Mouse (Mus musculus): ENCODE measurements around the gene Lexm. TPM values are rescaled to one million over a fixed set of nuclear protein-coding genes. Genes with fewer than 3 reads are reported as not detected.

The Lexm gene
- polyA plus RNA-seq, 1 experiment from 2014 or later, result not detected

DNA sequence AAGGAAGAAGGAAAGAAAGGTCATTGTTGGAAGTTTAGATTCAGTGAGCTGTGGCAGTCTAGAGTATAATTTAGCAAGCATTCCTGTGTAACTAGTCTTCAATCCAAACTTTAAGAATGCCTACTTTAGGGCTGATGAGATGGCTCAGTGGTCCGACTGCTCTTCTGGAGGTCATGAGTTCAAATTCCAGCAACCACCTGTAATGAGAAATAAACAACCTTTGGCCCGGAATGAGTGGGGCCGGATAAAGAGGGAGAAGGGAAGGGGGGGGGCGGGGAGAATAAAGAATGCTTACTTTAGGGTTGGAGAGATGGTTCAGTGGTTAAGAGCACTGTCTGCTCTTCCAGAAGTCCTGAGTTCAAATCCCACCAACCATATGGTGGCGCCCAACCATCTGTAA, 59.8 kb downstream of the Lexm start:
- no peak overlapping the region for H3K4me3 ChIP-seq (replicated peaks)
- no peaks in the 10 kb centered on the region for H3K36me3 ChIP-seq
- no peaks in the 10 kb centered on the region for H3K9me3 ChIP-seq
- H3K9ac ChIP-seq, result no peak overlapping the region
- WGBS, result 64% methylated on average over 5 of the region's 5 CpGs
- H3K27ac ChIP-seq, result no peak overlapping the region
- H3K4me2 ChIP-seq, result no peak overlapping the region
- H3K4me1 ChIP-seq, result peaks cover 14% of the 10 kb centered on the region
- no peak for ATAC-seq (ENCODE audit: insufficient read depth, low FRiP score, low read depth)
- no peaks in the 10 kb centered on the region for H3K27me3 ChIP-seq (replicated peaks)

DNA sequence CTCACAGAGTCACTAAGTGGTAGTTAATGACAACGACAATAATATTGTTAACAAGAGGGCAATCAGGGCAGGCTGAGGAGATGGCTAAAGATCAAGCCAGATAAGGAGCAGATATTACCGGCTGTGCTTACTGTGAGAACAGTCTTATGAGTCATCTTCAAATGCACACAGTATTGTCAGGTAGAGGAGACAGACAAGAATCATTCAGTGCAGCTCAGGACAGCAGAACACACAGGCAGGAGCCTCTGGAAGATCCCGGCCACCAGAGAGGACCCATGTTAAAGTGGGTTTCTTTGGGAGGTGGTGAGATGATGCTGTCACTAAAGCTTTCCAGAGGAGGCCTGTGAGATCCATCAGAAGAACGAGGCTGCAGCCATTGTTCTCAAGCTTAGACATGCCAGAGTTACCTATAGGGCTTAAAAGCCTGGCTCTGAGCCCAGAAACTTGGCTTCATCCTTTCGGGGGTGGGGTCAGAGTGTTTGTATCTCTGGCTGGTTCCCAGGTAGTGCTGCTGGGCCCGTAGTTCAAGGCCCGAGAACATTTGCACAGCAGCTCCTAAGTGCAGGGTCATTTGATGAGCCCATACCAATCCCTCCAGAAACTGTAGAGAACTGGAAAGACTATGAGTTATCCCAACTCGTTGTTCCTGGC, 66.4 kb downstream of the Lexm start:
- no peak for ATAC-seq (ENCODE audit: insufficient read depth, low FRiP score, low read depth)
- Histone ChIP-seq H3K36me3 (no peaks in the 10 kb centered on the region), H3K4me2 (no peak overlapping the region), H3K9me3 (no peaks in the 10 kb centered on the region), H3K4me3 (replicated peaks) (no peak overlapping the region), H3K27me3 (replicated peaks) (no peaks in the 10 kb centered on the region), H3K9ac (no peak overlapping the region), H3K4me1 (no peaks in the 10 kb centered on the region), H3K27ac (0 out of 2 replicates have a peak overlapping the region, but pooled peaks have one; percentile 22)
- WGBS, result 56% methylated on average over 8 of the region's 8 CpGs

DNA sequence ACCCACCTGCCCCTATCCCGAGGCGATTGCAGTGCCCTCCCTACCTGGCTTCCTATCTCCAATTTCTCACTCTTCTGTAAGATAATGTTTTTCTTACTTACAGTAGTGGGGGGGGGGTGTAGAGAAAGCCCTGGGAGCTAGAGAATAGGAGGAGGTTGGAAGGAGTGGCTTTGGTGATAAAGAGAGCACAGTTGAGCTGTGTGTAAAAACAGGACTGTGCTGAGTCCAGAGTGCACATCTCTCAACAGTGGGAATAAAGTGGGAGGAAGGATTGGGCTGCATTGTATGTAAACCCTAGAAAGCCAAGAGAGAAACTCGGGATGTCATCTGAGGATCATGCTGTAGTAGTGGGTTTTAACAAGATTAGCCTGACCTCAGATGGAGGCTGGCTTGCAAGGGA, 68.9 kb downstream of the Lexm start:
- Histone ChIP-seq H3K36me3 (no peaks in the 10 kb centered on the region), H3K27ac (no peak overlapping the region), H3K9ac (no peak overlapping the region), H3K4me1 (no peaks in the 10 kb centered on the region), H3K4me3 (replicated peaks) (no peak overlapping the region), H3K9me3 (no peaks in the 10 kb centered on the region), H3K4me2 (no peak overlapping the region), H3K27me3 (replicated peaks) (no peaks in the 10 kb centered on the region)
- no peak for ATAC-seq (ENCODE audit: insufficient read depth, low FRiP score, low read depth)
- 69% methylated on average over 3 of the region's 3 CpGs for WGBS

DNA sequence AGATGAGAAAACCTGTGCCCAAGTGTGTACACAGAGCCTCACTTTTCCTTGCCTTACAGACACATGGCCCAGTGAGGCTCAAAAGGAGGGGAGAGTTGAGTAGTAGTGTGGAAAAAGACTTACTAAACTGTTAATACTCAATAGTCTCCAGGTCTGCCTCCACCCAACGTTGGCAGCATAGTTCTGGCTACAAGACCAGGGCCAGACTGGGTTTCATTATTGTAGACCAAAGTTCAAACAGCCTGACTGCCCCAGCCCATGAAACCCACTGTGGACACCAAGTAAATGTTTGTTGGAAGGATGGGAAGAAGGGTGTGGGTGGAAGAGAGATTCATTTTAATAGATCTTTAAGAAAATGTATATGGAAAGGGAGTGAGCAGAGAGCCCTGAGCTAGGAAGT, 70.1 kb downstream of the Lexm start:
- Histone ChIP-seq H3K27me3 (replicated peaks) (no peaks in the 10 kb centered on the region), H3K4me2 (no peak overlapping the region), H3K27ac (no peak overlapping the region), H3K4me1 (no peaks in the 10 kb centered on the region), H3K4me3 (replicated peaks) (no peak overlapping the region), H3K36me3 (no peaks in the 10 kb centered on the region), H3K9me3 (no peaks in the 10 kb centered on the region), H3K9ac (no peak overlapping the region)
- 59% methylated on average over 1 of the region's 1 CpGs for WGBS
- no peak for ATAC-seq (ENCODE audit: insufficient read depth, low FRiP score, low read depth)

DNA sequence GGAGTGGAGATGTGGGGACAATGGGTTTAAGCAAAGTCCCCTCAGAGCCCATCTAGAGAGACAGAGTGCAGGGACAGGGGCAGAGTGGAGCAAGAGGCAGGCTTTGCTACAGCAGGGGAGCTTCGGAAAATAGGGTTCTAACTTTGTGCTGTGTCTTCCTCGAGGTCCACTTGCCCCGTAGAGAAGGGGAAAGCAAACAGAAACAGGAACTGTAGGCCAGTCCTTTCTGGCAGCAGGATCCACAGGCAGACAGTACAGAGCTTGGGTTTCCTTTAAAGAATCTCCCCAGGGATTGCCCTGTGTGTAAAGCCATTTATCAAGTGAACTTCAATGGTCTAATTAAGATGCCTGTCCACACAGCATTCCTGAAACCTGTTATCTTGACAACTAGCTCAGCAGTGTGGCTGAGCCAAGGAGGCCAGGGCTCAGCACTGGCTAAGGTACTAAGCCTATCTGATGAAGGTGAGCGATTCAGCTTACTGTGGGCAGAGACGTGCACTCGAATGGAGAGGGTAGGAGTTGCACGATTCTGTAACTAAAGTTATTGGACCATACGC, 71.1 kb downstream of the Lexm start:
- no peak overlapping the region for H3K27ac ChIP-seq
- no peaks in the 10 kb centered on the region for H3K4me1 ChIP-seq
- no peak; the same call in 1 of the 2 replicates for ATAC-seq (ENCODE audit: insufficient read depth, low FRiP score, low read depth)
- H3K9ac ChIP-seq, result no peak overlapping the region
- no peak overlapping the region for H3K4me3 ChIP-seq (replicated peaks)
- no peaks in the 10 kb centered on the region for H3K9me3 ChIP-seq
- H3K4me2 ChIP-seq, result no peak overlapping the region
- H3K36me3 ChIP-seq, result no peaks in the 10 kb centered on the region
- H3K27me3 ChIP-seq (replicated peaks), result no peaks in the 10 kb centered on the region
- WGBS, result 40% methylated on average over 8 of the region's 8 CpGs

DNA sequence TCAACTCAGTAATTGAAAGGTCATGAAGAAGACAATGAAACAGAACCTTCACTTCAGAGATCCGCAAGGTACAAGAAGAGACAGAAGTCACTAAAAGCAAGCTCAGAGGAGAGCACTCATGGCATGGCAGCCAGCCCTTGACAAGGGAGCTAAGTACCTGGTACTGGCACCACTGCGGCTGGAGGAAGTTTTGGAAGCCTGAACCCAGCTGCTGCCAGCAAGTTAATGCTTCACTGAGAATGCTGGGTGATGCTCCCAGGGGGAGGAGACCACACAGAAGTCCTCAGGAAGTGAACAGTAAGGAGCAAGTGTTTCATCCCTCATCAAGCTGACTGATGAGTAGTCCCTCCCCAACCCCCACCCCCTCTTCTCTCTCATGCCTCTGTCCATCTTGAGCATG, 74.8 kb downstream of the Lexm start:
- WGBS, result 82% methylated on average over 2 of the region's 2 CpGs
- Histone ChIP-seq H3K27me3 (replicated peaks) (no peaks in the 10 kb centered on the region), H3K27ac (no peak overlapping the region), H3K9me3 (no peaks in the 10 kb centered on the region), H3K4me2 (no peak overlapping the region), H3K4me3 (replicated peaks) (no peak overlapping the region), H3K36me3 (no peaks in the 10 kb centered on the region), H3K4me1 (no peaks in the 10 kb centered on the region), H3K9ac (no peak overlapping the region)
- no peak for ATAC-seq (ENCODE audit: insufficient read depth, low FRiP score, low read depth)

DNA sequence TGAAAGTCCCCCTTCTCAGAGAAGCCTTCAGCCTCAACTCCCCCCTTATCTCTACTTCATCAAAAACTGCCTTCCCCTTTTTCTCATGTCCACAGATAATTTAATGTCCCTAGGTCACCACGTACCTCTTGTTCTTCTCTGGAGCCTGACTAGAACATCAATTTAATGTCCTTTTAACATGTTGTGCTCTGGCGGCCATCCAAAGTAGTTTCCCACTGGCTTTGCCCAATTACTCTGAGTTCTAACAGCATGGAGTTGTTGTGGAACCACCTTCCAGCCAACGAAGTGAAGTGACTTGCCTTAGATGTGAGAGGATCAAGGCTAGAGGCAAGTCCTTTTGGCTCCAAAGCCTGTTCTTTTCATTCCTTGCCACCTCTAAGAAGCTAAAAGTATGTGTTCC, 75.5 kb downstream of the Lexm start:
- Histone ChIP-seq H3K4me3 (replicated peaks) (no peak overlapping the region), H3K4me1 (no peaks in the 10 kb centered on the region), H3K36me3 (no peaks in the 10 kb centered on the region), H3K27ac (no peak overlapping the region), H3K4me2 (no peak overlapping the region), H3K9ac (no peak overlapping the region), H3K27me3 (replicated peaks) (no peaks in the 10 kb centered on the region), H3K9me3 (no peaks in the 10 kb centered on the region)
- 44% methylated on average over 3 of the region's 3 CpGs for WGBS
- ATAC-seq (ENCODE audit: insufficient read depth, low FRiP score, low read depth), result no peak

Other genes starting within 250 kb of the Lexm start
- 41.5 and 45.7 TPM in 2 replicates for gene Pcsk9, start 152.9 kb downstream of the Lexm start, polyA plus RNA-seq (2015; fragmentation: Nextera tagmentation; extraction: Ambion mirVana)
- gene Bsnd, start 125.0 kb downstream of the Lexm start, polyA plus RNA-seq (2015; fragmentation: Nextera tagmentation; extraction: Ambion mirVana), result not detected in 2 replicates
- gene Dhcr24, start 56.2 kb downstream of the Lexm start, polyA plus RNA-seq (2015; fragmentation: Nextera tagmentation; extraction: Ambion mirVana), result 6.3 and 7.7 TPM in 2 replicates
- 7.3 and 8.2 TPM in 2 replicates for gene Ttc22, start 5.2 kb upstream of the Lexm start, polyA plus RNA-seq (2015; fragmentation: Nextera tagmentation; extraction: Ambion mirVana)
- gene Pars2, start 33.8 kb upstream of the Lexm start, polyA plus RNA-seq (2015; fragmentation: Nextera tagmentation; extraction: Ambion mirVana), result 11.5 and 13.2 TPM in 2 replicates
- 77.9 and 80.7 TPM in 2 replicates for gene Ttc4, start 61.7 kb upstream of the Lexm start, polyA plus RNA-seq (2015; fragmentation: Nextera tagmentation; extraction: Ambion mirVana)
- gene Mroh7, start 113.7 kb upstream of the Lexm start, polyA plus RNA-seq (2015; fragmentation: Nextera tagmentation; extraction: Ambion mirVana), result 0.37 and 0.63 TPM in 2 replicates
- gene Fam151a, start 116.6 kb upstream of the Lexm start, polyA plus RNA-seq (2015; fragmentation: Nextera tagmentation; extraction: Ambion mirVana), result 7.9 and 8.8 TPM in 2 replicates
- gene Acot11, start 187.8 kb upstream of the Lexm start, polyA plus RNA-seq (2015; fragmentation: Nextera tagmentation; extraction: Ambion mirVana), result 6.2 and 6.9 TPM in 2 replicates

Data from stomach, embryonic 15.5 days (tissue).